Mouse (Mus musculus): ENCODE results near the gene Cacnb4.

- TF ChIP-seq TCF3 (IDR thresholded peaks at IDR 0.05; ENCODE audit: insufficient read length, low read depth) (no peak), POLR2AphosphoS2 (IDR thresholded peaks at IDR 0.05; ENCODE audit: insufficient read length, low read depth) (no peak), MYOG (IDR thresholded peaks at IDR 0.05; ENCODE audit: control insufficient read depth in 1 of 3, insufficient read depth in 1 of 3, insufficient read length in 2 of 3, low read depth in 2 of 3) (no peak)
Observed at GRCm38 (mm10) chr2:52426041-52426440, 250.6 kb downstream of the Cacnb4 start.

All from myocyte (in vitro differentiated cells).